Mouse (Mus musculus) embryonic fibroblast, embryonic 13.5 days (primary cell): ENCODE data around the gene Zbtb39.
"Not testable (repeated sequence)": the region's sequence is repeated elsewhere in the genome, so short reads cannot be mapped to it uniquely, and the experiment has no call there.

Experiments used
- CTCF ChIP-seq: IDR thresholded peaks from 2 replicates; pipeline ENCODE4 v1.5.1; 2011; ENCODE audit warnings: mild to moderate bottlenecking, control low read depth, low read length, moderate library complexity, borderline replicate concordance; ENCODE audit not compliant: insufficient read depth
- POLR2A ChIP-seq: IDR thresholded peaks from 2 replicates; pipeline ENCODE4 v1.6.1; 2011; ENCODE audit warnings: low read depth, mild to moderate bottlenecking, control low read depth, low read length, moderate library complexity

DNA sequence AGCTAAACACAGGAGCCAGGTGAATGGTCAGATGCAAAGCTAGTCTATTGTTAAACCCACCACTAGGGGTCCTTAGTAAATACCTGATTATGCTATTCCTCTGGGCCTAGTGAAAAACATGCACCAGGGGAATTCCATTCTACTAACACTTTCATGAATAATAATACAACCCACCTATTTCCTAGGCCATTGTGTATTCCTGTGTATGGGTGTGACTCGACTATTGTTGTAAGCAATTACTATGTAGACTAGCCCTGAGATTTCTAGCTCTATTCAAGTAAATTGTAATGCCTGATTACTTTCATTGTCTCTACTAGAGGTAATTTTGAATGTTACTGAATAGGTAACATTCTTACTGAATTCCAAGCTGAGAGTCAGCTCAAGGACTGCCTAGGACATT lies 46.1 kb downstream of the Zbtb39 start:
- TF ChIP-seq POLR2A, CTCF: not testable (repeated sequence)
